10 mouse cellular contexts compared by ENCODE assay signal in the genomic region with DNA sequence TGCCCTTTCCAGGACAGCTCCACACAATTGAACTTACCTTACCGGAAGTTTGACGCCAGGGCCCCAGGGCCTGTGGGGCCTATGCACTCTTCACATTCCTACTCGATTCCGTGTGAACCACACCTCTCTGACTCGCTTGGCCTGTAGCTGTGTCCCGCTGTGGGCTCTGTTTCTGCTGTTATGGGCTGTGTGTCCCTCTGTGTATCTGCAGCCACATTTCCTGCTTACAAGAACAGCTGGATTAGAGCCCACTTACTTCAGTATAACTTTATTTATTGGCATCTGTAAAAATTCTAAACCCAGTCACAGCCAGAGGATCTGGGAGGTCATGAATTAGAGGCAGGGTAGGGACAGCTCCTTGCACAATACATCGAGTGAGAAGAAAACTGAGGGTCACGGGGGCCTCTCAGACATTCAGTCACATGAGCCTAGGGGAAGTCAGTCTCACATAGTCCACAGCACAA. TPM values are rescaled to one million over a fixed set of nuclear protein-coding genes. Genes with fewer than 3 reads are reported as not detected.
DNase-seq lines count a peak whose midpoint lies in the region; ATAC-seq and TF ChIP-seq lines count a peak whose summit lies in the region.
"Had no signal": no experiment of that assay in that cellular context is flagged by ENCODE, and none has a peak within 500 bp of the region (broad histone marks: within the 10 kb centered on the region; RNA-seq: fewer than 3 reads in every experiment).

No protein-coding gene starts in this region.

- H3K4me2 ChIP-seq in liver, embryonic 16.5 days (ENCODE audit: low read depth, low read length): no peak overlapping the region
- no peak overlapping the region for H3K4me2 ChIP-seq in liver, embryonic 12.5 days
- no peak overlapping the region for H3K4me2 ChIP-seq in limb, embryonic 12.5 days
- H3K4me2 ChIP-seq: embryonic facial prominence, embryonic 13.5 days; midbrain, embryonic 13.5 days had no signal

- 37% methylated on average over 8 of the region's 8 CpGs for WGBS in liver, embryonic 16.5 days (ENCODE audit: insufficient replicate concordance)
- WGBS in liver, embryonic 12.5 days (ENCODE audit: insufficient replicate concordance): 49% methylated on average over 8 of the region's 8 CpGs
- 18% methylated on average over 8 of the region's 8 CpGs for WGBS in limb, embryonic 12.5 days
- 86% methylated on average over 8 of the region's 8 CpGs for WGBS in thymus, adult 2 months

- H3K4me1 ChIP-seq in liver, embryonic 16.5 days (ENCODE audit: control insufficient read depth, low read depth, low read length): peaks cover 8% of the 10 kb centered on the region
- peaks cover 11% of the 10 kb centered on the region; the same call in 1 of the 2 replicates for H3K4me1 ChIP-seq in liver, embryonic 12.5 days
- H3K4me1 ChIP-seq in limb, embryonic 12.5 days (replicated peaks): peaks cover 22% of the 10 kb centered on the region
- H3K4me1 ChIP-seq in thymus, adult 2 months (replicated peaks; ENCODE audit: control insufficient read depth, insufficient read depth, low read length): no peaks in the 10 kb centered on the region
- H3K4me1 ChIP-seq: midbrain, embryonic 13.5 days had no signal

- no peaks in the 10 kb centered on the region for H3K27me3 ChIP-seq in liver, embryonic 16.5 days (ENCODE audit: control insufficient read depth, insufficient read depth, low read depth, low read length)
- H3K27me3 ChIP-seq in liver, embryonic 12.5 days (replicated peaks): no peaks in the 10 kb centered on the region
- no peaks in the 10 kb centered on the region for H3K27me3 ChIP-seq in limb, embryonic 12.5 days
- no peaks in the 10 kb centered on the region for H3K27me3 ChIP-seq in thymus, adult 2 months (ENCODE audit: control insufficient read depth, insufficient read depth, low read length)
- H3K27me3 ChIP-seq: embryonic facial prominence, embryonic 13.5 days; midbrain, embryonic 13.5 days had no signal

- no peak overlapping the region for H3K27ac ChIP-seq in liver, embryonic 16.5 days (ENCODE audit: low read length)
- H3K27ac ChIP-seq in liver, embryonic 12.5 days: no peak overlapping the region
- H3K27ac ChIP-seq in limb, embryonic 12.5 days: peak overlapping the region; percentile 71
- no peak overlapping the region for H3K27ac ChIP-seq in thymus, adult 2 months (ENCODE audit: control insufficient read depth, insufficient read depth, low read length)
- H3K27ac ChIP-seq: embryonic facial prominence, embryonic 13.5 days; midbrain, embryonic 13.5 days had no signal

- TF ChIP-seq POLR2A in thymus, adult 2 months (IDR thresholded peaks at IDR 0.05; ENCODE audit: control insufficient read depth, extremely low read depth, insufficient read depth, low read length, poor library complexity): no peak

- no peak overlapping the region for H3K4me3 ChIP-seq in liver, embryonic 16.5 days (ENCODE audit: low read depth, low read length)
- H3K4me3 ChIP-seq in liver, embryonic 12.5 days: no peak overlapping the region
- H3K4me3 ChIP-seq in limb, embryonic 12.5 days (replicated peaks): no peak overlapping the region
- no peak overlapping the region for H3K4me3 ChIP-seq in thymus, adult 2 months (ENCODE audit: control insufficient read depth, insufficient read depth, low read length)
- H3K4me3 ChIP-seq: embryonic facial prominence, embryonic 13.5 days; midbrain, embryonic 13.5 days had no signal

- no peaks in the 10 kb centered on the region for H3K36me3 ChIP-seq in liver, embryonic 16.5 days (ENCODE audit: control insufficient read depth, insufficient read depth)
- H3K36me3 ChIP-seq in liver, embryonic 12.5 days: no peaks in the 10 kb centered on the region
- no peaks in the 10 kb centered on the region for H3K36me3 ChIP-seq in limb, embryonic 12.5 days
- no peaks in the 10 kb centered on the region for H3K36me3 ChIP-seq in thymus, adult 2 months (ENCODE audit: control insufficient read depth, insufficient read depth, low read length)
- H3K36me3 ChIP-seq: embryonic facial prominence, embryonic 13.5 days; midbrain, embryonic 13.5 days had no signal

- no peak for TF ChIP-seq CTCF in thymus, adult 2 months (IDR thresholded peaks at IDR 0.05; ENCODE audit: borderline replicate concordance, control insufficient read depth, extremely low read depth, insufficient read depth, low read length, poor library complexity)

- H3K9ac ChIP-seq in liver, embryonic 16.5 days (ENCODE audit: low read depth, low read length): no peak overlapping the region
- no peak overlapping the region for H3K9ac ChIP-seq in liver, embryonic 12.5 days
- H3K9ac ChIP-seq in limb, embryonic 12.5 days (replicated peaks): no peak overlapping the region
- H3K9ac ChIP-seq: embryonic facial prominence, embryonic 13.5 days; midbrain, embryonic 13.5 days had no signal

- peak; percentile 50 for ATAC-seq in liver, embryonic 16.5 days (ENCODE audit: low read depth)
- ATAC-seq in liver, embryonic 12.5 days: no peak
- ATAC-seq in limb, embryonic 12.5 days (ENCODE audit: insufficient number of reproducible peaks, insufficient read depth, low FRiP score, low TSS enrichment, low read depth): peak; percentile 79
- ATAC-seq: midbrain, embryonic 13.5 days had no signal

- no peaks in the 10 kb centered on the region for H3K9me3 ChIP-seq in liver, embryonic 16.5 days (replicated peaks; ENCODE audit: control insufficient read depth, low read length)
- no peaks in the 10 kb centered on the region for H3K9me3 ChIP-seq in liver, embryonic 12.5 days (replicated peaks)
- no peaks in the 10 kb centered on the region for H3K9me3 ChIP-seq in limb, embryonic 12.5 days
- H3K9me3 ChIP-seq: embryonic facial prominence, embryonic 13.5 days; midbrain, embryonic 13.5 days had no signal

- DNase-seq in forelimb bud, embryonic 11.5 days (ENCODE audit: low read depth, low spot score): peak; percentile 27
- no peak for DNase-seq in thymus, adult 2 months
- no peak for DNase-seq in adrenal gland, postnatal 14 days
- DNase-seq in spleen, adult 18-20 months: no peak
- no peak for DNase-seq in cerebellum, postnatal 25 days

RNA-seq across cellular contexts. Expression of gene Rin3, which starts 20.9 kb away (rescaled TPM):
- polyA plus RNA-seq in liver, embryonic 16.5 days (2015; fragmentation: Nextera tagmentation; extraction: Ambion mirVana): 7.2 and 9.2 TPM in 2 replicates
- 5.8 and 10.3 TPM in 2 replicates for polyA plus RNA-seq in liver, embryonic 12.5 days (2016; fragmentation: Nextera tagmentation; extraction: Ambion mirVana)
- polyA plus RNA-seq in limb, embryonic 12.5 days (2016; fragmentation: Nextera tagmentation; extraction: Ambion mirVana): 3.6 and 4.4 TPM in 2 replicates
- polyA plus RNA-seq in thymus, adult 2 months (2012; rRNA removed): 25.4 and 33.8 TPM in 2 replicates
- 19.3 and 28.1 TPM in 2 replicates for total RNA-seq in adrenal gland, postnatal 14 days (2021)
